Mouse (Mus musculus) midbrain, embryonic 14.5 days (tissue): Measurements from ENCODE around the gene Fmo1. TPM values are rescaled to one million over a fixed set of nuclear protein-coding genes. Genes with fewer than 3 reads are reported as not detected.

ENCODE experiments used
- ATAC-seq: fragments of 200-750 bp; cut with Nextera tagmentation; 2 replicates; pipeline ENCODE4 v1.8.0; 2017; ENCODE audit warnings: moderate number of reproducible peaks, moderate library complexity; ENCODE audit not compliant: low FRiP score, low TSS enrichment
- DNase-seq: peaks from one replicate; pipeline ENCODE4 v3.0.0-alpha.2; 2015
- H3K27ac ChIP-seq: fragments of 300-500 bp; sonication (generic); replicated peaks from 2 replicates; pipeline ENCODE4 v1.5.1; 2014; ENCODE audit warnings: mild to moderate bottlenecking, low read depth, low read length, moderate library complexity
- H3K27me3 ChIP-seq: fragments of 300-500 bp; sonication (generic); 2 replicates; pipeline ENCODE4 v1.6.1; 2014; ENCODE audit warnings: low read length, control low read depth, mixed read lengths; ENCODE audit not compliant: control insufficient read depth, insufficient read depth
- H3K36me3 ChIP-seq: fragments of 300-500 bp; sonication (generic); 2 replicates; pipeline ENCODE4 v1.6.1; 2014; ENCODE audit warnings: low read length, control low read depth; ENCODE audit not compliant: control insufficient read depth, insufficient read depth
- H3K4me1 ChIP-seq: fragments of 300-500 bp; sonication (generic); 2 replicates; pipeline ENCODE4 v1.6.1; 2014; ENCODE audit warnings: mild to moderate bottlenecking, antibody characterized with exemption, low read length, control low read depth; ENCODE audit not compliant: control insufficient read depth, insufficient read depth
- H3K4me2 ChIP-seq: fragments of 300-500 bp; sonication (generic); 2 replicates; pipeline ENCODE4 v1.6.1; 2014; ENCODE audit warnings: mild to moderate bottlenecking, low read length, moderate library complexity
- H3K4me3 ChIP-seq: fragments of 300-500 bp; sonication (generic); replicated peaks from 2 replicates; pipeline ENCODE4 v1.5.1; 2014; ENCODE audit warnings: low read depth, low read length
- H3K9ac ChIP-seq: fragments of 300-500 bp; sonication (generic); replicated peaks from 2 replicates; pipeline ENCODE4 v1.6.1; 2014; ENCODE audit warnings: mild to moderate bottlenecking, low read length, moderate library complexity
- H3K9me3 ChIP-seq: fragments of 300-500 bp; sonication (generic); 2 replicates; pipeline ENCODE4 v1.6.1; 2016; ENCODE audit warnings: low read length, control low read depth, mixed read lengths; ENCODE audit not compliant: control insufficient read depth
- WGBS: fragments of 180-500 bp; shearing (Covaris S2); extraction: QIAGEN DNeasy Blood & Tissue Kit; methylation state at CpG from one replicate; pipeline ENCODE4 v1.1.7; 2014; 5-methylcytosine and 5-hydroxymethylcytosine counted together
- polyA plus RNA-seq: library from polyadenylated mRNA; unstranded; fragments of >200 nt; fragmentation: Nextera tagmentation; extraction: Ambion mirVana; gene quantifications from 2 replicates; pipeline ENCODE4 v1.2.1, GENCODE M21; 2014

The Fmo1 gene
- polyA plus RNA-seq, 1 experiment from 2014 or later: 29.0 TPM

GRCm38 (mm10) chr1:162831838-162832573 is 34.4 kb downstream of the Fmo1 start:
- H3K4me2 ChIP-seq: peak overlapping the region; percentile 47
- no peak overlapping the region; the same call in 1 of the 2 replicates for H3K4me3 ChIP-seq
- peak overlapping the region; percentile 69 for H3K27ac ChIP-seq
- ATAC-seq: peak; percentile 80
- H3K9ac ChIP-seq: no peak overlapping the region
- no peaks in the 10 kb centered on the region for H3K36me3 ChIP-seq
- peaks cover 13% of the 10 kb centered on the region for H3K4me1 ChIP-seq
- peak; percentile 83 for DNase-seq
- H3K27me3 ChIP-seq: no peaks in the 10 kb centered on the region; the same call in 1 of the 2 replicates
- WGBS: under 1% methylated on average over 5 of the region's 5 CpGs
- no peaks in the 10 kb centered on the region for H3K9me3 ChIP-seq

- H3K4me1 ChIP-seq: no peaks in the 10 kb centered on the region
- H3K4me2 ChIP-seq: no peak overlapping the region
- ATAC-seq: no peak
- H3K36me3 ChIP-seq: no peaks in the 10 kb centered on the region
- H3K9ac ChIP-seq: no peak overlapping the region
- 96% methylated on average over 5 of the region's 5 CpGs for WGBS
- H3K27ac ChIP-seq: no peak overlapping the region
- H3K27me3 ChIP-seq: no peaks in the 10 kb centered on the region
- H3K4me3 ChIP-seq: no peak overlapping the region
- no peak for DNase-seq
- no peaks in the 10 kb centered on the region for H3K9me3 ChIP-seq
Measured at GRCm38 (mm10) chr1:162819280-162819679, 47.1 kb downstream of the Fmo1 start.

DNA sequence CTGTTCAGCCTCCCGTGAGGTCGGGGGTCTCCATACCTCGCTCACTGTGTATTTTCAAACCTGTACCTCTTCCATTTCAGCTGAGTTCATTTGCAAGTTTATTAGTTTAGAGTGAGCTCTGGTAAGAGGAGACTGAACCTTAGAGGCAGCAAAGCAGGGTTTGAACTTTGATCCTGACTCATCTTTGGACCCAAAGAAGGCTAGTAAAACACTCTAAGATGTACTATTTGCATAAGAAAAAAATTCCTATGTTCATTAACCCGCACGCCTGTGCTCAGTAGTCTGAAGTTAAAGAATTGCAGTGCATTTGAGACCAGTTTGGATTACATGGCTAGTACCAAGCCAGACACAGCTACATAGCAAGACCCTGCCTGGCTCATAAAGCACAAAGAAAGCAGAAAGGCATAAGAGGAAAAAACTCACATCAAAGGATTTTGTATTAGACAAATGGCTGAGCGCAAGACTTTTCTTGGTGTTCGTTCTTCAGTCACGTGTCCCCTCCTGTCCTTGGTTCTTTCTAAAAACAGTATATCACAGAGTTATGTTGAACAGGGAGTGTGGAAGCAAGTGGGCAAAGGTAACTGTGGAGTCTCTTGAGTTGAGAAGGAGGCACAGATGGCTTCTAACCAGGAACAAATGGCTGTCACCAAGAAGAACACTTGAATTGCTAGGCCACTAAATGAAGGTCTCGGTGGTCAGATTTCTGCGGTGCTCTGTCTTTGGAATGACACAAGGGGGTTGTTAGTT is 50.9 kb downstream of the Fmo1 start:
- Histone ChIP-seq H3K36me3 (no peaks in the 10 kb centered on the region), H3K27me3 (no peaks in the 10 kb centered on the region), H3K9me3 (no peaks in the 10 kb centered on the region), H3K9ac (no peak overlapping the region), H3K4me3 (no peak overlapping the region), H3K27ac (no peak overlapping the region), H3K4me1 (no peaks in the 10 kb centered on the region), H3K4me2 (no peak overlapping the region)
- ATAC-seq (no peak), DNase-seq (no peak)
- WGBS: 84% methylated on average over 10 of the region's 10 CpGs

DNA sequence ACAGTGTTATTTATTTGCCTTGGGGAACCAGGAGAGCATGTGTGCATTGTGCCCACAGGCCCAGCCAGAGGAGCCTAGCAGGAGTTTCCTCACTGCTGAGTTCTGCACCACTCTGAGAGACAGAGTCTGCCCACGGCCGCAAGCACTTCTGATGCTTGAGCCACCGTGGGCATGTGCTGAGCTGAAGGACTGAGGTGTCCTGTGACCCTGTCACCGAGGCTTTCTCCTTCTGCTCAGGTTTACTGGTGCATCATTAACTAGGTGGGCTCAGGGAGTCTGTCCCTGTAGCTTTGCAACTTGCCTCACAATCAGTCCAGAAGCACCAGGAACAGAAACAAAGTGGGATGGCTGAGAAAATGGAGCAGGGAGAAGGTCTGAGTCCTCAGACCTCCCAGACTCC is 51.5 kb downstream of the Fmo1 start:
- Histone ChIP-seq H3K4me1 (no peaks in the 10 kb centered on the region), H3K4me3 (no peak overlapping the region), H3K36me3 (no peaks in the 10 kb centered on the region), H3K9me3 (no peaks in the 10 kb centered on the region), H3K27me3 (no peaks in the 10 kb centered on the region), H3K9ac (no peak overlapping the region), H3K4me2 (no peak overlapping the region), H3K27ac (no peak overlapping the region)
- ATAC-seq (no peak), DNase-seq (no peak)
- 71% methylated on average over 4 of the region's 4 CpGs for WGBS

DNA sequence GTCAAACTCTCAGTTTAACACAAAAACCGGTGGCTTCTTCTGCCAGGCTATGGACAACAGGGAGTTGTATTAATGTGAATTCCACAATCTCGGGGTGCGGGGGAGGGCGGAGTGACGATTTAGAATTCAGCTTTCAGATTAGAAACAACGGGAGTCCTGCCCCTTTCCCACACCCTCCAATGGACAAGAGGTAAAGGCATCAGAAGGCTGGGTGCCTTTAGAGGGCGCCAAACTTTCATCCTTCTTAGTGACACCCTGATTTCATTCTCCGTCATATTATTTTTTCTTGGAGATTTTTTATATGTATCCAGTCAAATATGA is 52.6 kb downstream of the Fmo1 start, which contains the start of gene Fmo4:
Fmo4 (minus strand) TSS at position 137 of the 321 bp plus-strand sequence.
- Histone ChIP-seq H3K9ac (no peak within 1 kb of the TSS), H3K36me3 (no peaks in the 10 kb centered on the region), H3K4me1 (no peaks in the 10 kb centered on the region), H3K27ac (no peak within 1 kb of the TSS), H3K4me3 (no peak within 1 kb of the TSS), H3K4me2 (no peak within 1 kb of the TSS), H3K9me3 (no peaks in the 10 kb centered on the region), H3K27me3 (no peaks in the 10 kb centered on the region)
- DNase-seq: peak; percentile 51
- no peak; the same call in 1 of the 2 replicates for ATAC-seq
- 39% methylated on average over 8 of the region's 8 CpGs for WGBS

DNA sequence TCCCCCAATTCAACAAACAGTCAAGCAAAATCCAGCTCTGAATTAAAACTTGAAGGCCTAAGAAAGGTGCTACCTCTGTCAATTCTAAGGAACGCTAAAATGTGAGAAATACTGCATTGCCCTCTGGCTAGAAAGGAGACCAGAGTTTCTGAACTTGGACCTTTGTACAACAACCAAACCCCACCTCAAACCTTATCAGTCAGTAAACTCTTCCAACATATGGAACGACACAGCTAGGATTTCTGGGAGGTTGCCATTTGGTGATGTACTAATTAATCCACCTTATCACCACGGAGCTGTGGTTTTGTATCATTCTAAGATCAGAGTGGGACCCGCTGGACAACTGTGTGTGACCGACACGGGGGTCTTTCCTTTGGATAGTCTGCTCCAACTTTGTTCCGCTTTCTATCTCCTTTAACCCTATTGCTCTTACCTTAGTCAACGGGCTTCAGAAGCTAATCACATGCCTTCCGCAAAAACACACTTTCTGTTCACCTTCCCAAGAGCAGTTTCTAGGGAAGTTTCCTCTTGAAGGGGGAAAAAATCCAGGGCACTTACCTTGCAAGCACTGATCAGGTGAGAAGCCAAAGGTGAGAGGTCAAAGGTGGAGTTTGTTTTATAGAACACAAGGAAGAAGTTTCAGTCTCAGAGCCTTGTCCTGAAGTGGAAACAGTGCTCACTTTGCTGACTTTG is 53.1 kb downstream of the Fmo1 start:
- Histone ChIP-seq H3K4me1 (no peaks in the 10 kb centered on the region), H3K4me3 (no peak overlapping the region), H3K36me3 (no peaks in the 10 kb centered on the region), H3K27ac (no peak overlapping the region), H3K9ac (no peak overlapping the region), H3K4me2 (no peak overlapping the region), H3K27me3 (no peaks in the 10 kb centered on the region), H3K9me3 (no peaks in the 10 kb centered on the region)
- ATAC-seq (no peak), DNase-seq (no peak)
- WGBS: 93% methylated on average over 9 of the region's 9 CpGs

DNA sequence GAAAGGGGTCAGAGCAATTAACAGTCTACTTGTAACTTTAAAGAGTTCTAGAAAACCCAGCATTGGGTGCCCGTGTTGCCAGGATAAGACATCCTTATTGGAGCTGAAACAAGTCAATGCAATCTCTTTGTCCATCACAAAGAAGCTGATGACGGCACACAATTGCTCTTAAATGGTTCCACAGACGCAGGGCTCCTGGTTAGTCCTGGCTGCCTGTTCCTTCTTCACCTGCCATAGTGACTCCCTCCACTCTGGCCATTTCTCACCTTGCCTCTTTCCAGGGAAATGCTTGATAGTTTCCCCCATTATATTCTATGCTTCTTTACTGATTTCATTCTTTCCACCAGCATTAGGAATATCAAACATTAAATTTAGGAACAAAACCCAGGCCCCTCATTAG is 57.9 kb downstream of the Fmo1 start:
- H3K9ac ChIP-seq: no peak overlapping the region
- no peak overlapping the region for H3K4me2 ChIP-seq
- H3K4me1 ChIP-seq: no peaks in the 10 kb centered on the region
- no peak overlapping the region for H3K4me3 ChIP-seq
- 85% methylated on average over 3 of the region's 3 CpGs for WGBS
- H3K36me3 ChIP-seq: no peaks in the 10 kb centered on the region
- no peaks in the 10 kb centered on the region for H3K9me3 ChIP-seq
- no peak overlapping the region for H3K27ac ChIP-seq
- ATAC-seq (no peak), DNase-seq (no peak)
- no peaks in the 10 kb centered on the region for H3K27me3 ChIP-seq

DNA sequence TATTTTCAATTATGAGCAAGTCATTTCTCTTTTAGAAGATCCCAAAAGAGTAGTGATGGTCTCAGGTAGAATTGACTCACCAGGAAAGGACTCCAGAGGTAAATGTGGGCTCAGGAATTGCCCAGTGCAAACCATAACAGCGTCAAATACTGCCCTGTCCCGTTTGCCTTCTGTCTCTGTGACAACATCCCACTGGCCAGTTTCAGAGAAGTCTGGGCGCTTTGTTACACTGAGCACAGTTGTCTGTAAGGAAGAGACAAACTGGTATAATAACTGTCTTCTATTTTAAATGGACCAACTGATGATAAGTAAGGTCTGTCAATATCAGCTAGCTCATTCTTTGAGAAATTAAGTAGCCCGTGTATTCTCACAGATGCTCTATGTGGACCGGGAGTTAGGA is 59.0 kb downstream of the Fmo1 start:
- no peak overlapping the region for H3K9ac ChIP-seq
- no peak overlapping the region for H3K4me2 ChIP-seq
- ATAC-seq (no peak), DNase-seq (no peak)
- H3K9me3 ChIP-seq: no peaks in the 10 kb centered on the region
- no peaks in the 10 kb centered on the region for H3K36me3 ChIP-seq
- H3K4me3 ChIP-seq: no peak overlapping the region
- 91% methylated on average over 5 of the region's 5 CpGs for WGBS
- H3K4me1 ChIP-seq: no peaks in the 10 kb centered on the region
- H3K27me3 ChIP-seq: no peaks in the 10 kb centered on the region
- H3K27ac ChIP-seq: no peak overlapping the region
